Mouse (Mus musculus): ENCODE results near the gene Pum1.

Gene Pum1

DNA sequence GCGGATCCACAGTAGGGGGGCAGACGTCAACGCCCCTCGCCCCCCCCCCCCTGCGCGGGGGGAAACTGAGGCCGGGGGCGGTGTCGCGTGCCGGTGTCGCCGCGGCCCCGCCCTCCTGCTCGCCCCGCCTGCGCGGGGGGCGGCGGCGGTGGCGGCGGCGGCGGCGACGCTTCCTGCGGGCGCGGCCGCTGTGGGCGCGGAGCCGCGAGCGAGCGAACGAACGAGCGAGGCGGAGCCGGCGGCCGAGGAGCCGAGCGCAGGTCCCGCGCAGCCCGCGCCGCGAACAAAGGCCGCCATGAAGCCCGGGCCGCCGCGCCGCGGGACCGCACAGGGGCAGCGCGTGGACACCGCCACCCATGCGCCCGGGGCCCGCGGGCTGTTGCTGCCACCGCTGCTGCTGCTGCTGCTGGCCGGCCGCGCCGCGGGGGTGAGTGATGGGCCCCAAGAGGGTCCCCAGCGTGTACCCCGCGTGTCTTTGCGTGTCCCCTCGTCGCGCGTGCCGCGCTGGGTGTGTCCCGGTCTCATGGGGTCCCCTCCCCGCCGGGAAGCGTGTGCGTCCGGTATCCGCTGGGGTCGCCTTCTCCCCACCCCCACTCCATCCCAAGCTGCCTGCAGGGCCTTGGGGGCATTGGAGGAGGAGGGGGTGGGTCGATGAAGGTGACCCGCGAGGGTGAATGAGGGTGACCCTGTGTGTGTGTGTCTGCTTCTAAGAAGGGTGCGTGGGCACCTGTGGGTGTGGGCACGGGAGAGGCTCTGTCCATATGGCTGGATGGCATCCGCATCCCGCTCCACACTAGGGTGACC lies 129.5 kb downstream of the Pum1 start, which contains the start of gene Sdc3:
Gene Sdc3 (plus strand): TSS at position 162 of the 804 bp plus-strand sequence.
- no peak for DNase-seq (ENCODE audit: low spot score)

- DNase-seq (ENCODE audit: low spot score) = no peak
Observed at GRCm38 (mm10) chr4:130793180-130793501, 130.0 kb downstream of the Pum1 start.

- no peak for DNase-seq (ENCODE audit: low spot score)
Observed at GRCm38 (mm10) chr4:130794771-130795170, 131.7 kb downstream of the Pum1 start.

- DNase-seq (ENCODE audit: low spot score) = no peak
Observed at GRCm38 (mm10) chr4:130795970-130796369, 132.8 kb downstream of the Pum1 start.

GRCm38 (mm10) chr4:130797201-130798051 lies 134.3 kb downstream of the Pum1 start:
- no peak for DNase-seq (ENCODE audit: low spot score)

DNA sequence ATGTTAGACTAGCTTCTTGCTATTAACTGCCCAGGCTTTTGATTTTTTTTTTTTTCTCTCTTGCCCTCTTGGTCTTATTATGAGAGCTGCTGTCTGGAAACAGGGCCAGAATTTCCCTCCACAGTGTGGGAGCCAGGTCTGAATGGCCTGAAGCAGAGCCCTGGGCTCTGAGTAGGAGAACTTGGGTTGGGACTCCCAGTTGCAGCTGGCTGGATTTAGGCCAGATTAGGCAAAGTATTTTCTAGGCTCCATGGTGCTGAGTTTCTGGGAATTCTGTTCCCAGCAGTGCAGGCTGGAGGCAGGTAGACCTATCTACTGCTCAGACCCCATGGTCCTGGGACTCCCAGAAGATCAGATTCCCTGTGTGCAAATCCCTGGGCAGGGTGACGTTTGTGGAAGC lies 135.3 kb downstream of the Pum1 start:
- DNase-seq (ENCODE audit: low spot score) = no peak

- no peak for DNase-seq (ENCODE audit: low spot score)
Observed at GRCm38 (mm10) chr4:130799118-130799517, 136.0 kb downstream of the Pum1 start.

GRCm38 (mm10) chr4:130799582-130799981 lies 136.5 kb downstream of the Pum1 start:
- no peak for DNase-seq (ENCODE audit: low spot score)

DNA sequence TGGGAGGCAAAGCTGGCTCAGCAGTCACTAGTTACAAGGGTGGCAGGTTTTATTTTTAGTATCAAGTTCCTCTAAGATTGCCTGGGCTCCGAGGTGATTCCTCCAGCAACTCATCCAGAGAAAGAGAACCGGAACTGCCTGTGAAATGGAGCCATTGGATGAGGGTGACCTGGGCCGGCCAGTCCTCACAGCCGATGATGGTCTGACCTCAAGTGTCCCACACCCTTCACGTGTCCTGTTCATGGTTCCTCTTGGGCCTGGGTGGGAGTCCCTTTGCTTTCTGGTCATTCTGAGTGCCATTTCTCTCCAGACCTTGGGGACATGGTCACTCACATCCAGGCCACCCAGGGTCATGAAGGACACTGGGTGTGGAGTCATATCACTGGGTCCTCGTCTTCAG lies 137.0 kb downstream of the Pum1 start:
- DNase-seq (ENCODE audit: low spot score) = no peak

DNA sequence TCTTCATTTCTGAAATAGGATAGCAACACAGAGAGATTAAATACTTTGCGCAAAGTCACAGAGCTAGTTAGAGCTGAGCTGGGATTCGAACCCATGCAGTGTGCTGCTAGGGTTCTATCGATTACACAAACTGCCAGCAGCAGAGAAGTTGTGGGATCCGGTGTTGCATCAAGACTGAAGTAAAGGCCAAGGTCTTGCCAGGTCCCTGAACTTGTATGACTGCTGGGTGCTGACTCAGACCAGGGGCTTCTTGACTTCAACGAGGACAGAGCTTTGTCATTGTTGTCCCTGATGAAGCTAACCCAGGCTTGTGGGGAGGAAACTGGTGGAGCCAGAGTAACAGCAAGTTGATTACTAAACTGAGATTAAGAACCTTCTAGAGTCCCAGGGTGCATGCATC lies 138.1 kb downstream of the Pum1 start:
- no peak for DNase-seq (ENCODE audit: low spot score)

DNA sequence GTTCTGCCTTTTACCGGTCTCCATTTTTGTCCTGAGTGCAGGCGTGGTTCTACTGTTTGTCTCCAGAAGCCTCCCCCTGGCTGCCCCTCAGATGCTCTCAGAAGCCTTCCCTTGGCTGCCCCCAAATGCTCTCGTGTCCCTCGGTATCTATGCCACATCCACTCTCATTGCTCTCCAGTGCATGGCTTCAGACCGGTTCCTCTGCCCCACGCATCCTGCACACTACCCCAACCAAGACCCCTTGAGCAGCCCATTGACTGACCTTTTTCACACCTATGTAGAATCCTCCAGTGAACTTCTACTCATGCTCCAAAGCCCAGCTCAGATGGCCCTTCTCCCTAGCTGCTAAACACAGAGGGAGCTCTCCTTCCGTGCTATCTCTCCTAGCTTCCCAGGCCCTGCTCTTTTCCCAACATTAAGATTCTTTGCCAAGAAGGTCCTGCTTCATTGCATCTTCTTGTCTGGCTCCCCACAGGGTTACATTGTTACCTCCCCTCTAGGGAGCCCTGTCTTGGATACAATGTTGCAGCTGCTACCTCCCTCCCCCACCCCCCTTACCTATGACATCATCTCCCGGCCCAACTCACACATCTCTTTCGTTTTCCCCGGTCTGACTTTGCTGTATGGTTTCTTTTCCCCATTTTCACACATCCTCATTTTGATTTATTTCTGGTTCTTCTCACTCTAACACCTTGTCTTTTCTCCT lies 138.7 kb downstream of the Pum1 start:
- DNase-seq (ENCODE audit: low spot score) = no peak

DNA sequence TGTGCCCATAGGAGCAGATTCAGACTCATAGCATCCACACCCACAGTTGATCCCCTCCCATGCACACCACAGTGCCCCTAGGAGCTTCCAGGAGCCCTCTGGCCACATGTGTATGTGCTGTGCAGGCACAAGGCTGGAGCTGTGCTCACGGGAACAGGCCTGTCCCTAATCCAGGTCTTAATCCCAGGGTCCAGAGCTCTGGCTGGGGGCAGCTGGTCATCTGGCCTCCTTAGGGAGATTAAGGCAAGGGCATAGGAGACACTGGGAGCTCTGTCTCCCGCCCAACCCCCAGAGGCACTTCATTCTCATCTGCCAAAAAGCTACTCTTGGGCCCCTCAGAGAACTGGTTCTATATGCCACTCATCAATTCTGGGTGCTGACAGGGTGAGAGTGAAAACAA lies 140.5 kb downstream of the Pum1 start:
- DNase-seq (ENCODE audit: low spot score) = no peak

DNA sequence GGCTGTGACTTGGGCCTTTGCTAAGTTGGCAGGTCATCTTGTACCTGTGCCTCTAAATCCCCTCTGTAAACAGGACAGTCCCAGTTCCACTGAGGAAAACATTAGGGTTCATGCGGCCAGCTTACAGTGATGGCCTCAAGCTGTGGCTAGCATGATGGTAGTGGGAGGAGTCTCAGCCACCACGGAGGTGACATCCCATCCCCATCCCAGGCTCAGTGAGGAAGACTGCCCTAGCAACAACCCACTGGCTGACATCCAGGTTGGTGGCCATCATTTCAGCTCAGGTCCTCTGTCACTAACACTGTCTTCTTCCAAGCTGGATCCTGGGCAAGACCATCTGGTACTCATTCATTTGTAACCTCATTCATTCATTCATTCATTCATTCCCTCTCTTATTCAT lies 141.2 kb downstream of the Pum1 start:
- no peak for DNase-seq (ENCODE audit: low spot score)

GRCm38 (mm10) chr4:130804771-130805361 lies 141.7 kb downstream of the Pum1 start:
- no peak for DNase-seq (ENCODE audit: low spot score)

- DNase-seq (ENCODE audit: low spot score) = no peak
Observed at GRCm38 (mm10) chr4:130805746-130806145, 142.6 kb downstream of the Pum1 start.

DNA sequence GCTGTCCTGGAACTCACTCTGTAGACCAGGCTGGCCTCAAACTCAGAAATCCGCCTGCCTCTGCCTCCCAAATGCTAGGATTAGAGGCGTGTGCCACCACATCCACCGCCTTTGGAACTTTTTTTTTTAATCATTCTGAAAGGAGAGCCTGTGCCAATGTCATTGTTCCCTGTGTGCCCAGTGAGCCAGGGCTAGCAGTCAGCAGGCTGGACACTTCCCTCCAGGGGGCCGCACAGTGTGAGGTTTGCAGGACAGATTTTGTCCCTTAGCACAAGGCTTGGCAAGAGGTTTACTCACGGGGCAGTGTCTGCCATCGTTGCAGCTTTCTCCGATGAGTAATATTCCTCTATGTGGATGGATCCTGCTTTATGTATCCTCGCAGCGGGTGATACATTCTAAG lies 143.6 kb downstream of the Pum1 start:
- DNase-seq (ENCODE audit: low spot score) = no peak

GRCm38 (mm10) chr4:130809784-130810183 lies 146.7 kb downstream of the Pum1 start:
- DNase-seq (ENCODE audit: low spot score) = no peak

- no peak for DNase-seq (ENCODE audit: low spot score)
Observed at GRCm38 (mm10) chr4:130810845-130811244, 147.7 kb downstream of the Pum1 start.

DNA sequence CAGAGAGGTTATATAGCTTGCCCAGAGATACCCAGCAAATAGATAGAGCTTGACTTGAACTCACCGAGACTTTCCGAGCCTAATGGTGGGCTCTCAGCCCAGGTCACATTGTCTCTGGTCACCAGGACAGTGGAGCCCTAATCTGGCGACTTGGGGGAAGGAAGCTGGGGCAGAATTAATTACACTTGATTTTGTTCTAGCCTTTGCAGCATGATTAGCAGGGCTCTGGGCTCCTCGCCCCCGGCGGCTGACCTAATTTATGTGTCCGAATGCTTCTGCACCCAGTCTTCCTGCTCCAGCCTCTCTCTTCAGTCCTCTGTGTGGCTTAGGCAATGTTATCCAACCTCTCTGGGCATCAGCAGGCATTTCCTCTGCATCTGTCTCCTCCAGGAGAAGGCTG lies 148.3 kb downstream of the Pum1 start:
- no peak for DNase-seq (ENCODE audit: low spot score)

DNA sequence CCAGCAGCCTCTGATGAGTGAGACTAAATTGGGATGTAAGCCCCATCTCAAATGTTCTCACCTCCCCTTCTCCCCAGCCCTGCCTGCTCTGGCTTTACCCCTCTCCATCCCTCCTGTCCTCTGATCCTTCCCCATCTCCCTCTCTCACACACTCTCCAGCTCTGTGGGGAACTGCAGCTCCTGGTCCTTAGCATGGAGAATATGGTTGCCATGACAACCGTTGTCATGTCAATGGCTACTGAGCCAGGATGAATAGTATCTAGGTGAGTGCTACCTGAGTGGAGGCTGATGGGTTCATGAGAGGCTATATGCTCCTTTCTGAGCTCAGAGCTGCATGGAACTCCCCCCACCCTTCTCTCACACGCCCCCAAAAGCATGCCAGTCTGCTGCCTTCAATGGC lies 150.8 kb downstream of the Pum1 start:
- DNase-seq (ENCODE audit: low spot score) = no peak

DNA sequence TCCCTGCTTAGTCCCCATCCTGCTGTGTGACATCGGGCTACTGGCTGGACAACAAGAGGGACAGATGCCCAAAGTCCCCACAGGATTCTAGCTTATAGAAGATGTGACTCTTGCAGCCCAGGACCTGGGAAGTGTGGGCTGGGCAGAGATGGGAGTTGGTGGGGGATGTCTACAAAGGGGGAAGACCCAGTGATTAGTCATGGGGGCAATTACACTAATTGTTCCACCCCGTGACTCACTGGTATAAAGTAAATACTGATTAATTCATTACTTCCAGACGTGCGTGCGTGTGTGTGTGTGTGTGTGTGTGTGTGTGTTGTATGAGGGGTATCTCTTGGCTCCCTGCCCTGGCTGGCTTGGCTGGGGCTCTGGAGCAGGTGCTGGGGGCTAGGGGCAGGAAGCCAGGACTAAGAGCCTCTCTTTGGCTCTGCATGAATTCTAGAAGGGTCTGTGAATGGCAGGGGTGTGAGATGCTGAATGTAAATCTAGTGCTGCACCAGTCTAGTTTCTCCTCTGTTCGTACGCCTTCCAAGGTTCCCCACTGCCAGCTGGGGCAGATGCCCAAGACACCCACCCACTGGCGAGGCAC lies 151.7 kb downstream of the Pum1 start:
- DNase-seq (ENCODE audit: low spot score) = no peak

DNA sequence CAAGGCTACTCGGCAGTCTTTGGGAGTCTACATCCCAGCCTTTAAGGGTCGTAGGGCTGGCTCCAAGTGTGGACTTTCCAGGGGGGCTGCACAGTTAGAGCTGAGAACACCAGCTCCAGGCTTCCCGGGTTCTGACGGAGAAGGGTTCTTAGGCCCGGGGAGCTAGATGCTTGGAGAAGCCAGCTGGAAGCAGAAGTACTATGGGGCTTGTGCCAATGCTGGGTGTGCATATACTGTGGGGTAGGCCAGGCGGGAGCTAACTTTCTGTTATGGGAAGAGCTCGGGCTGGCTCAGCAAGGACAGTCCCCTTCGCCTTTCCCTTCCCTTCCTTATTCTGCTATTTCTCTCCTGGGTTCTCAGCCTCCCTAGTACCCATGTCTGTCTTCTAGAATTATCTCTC lies 152.7 kb downstream of the Pum1 start:
- no peak for DNase-seq (ENCODE audit: low spot score)

All from c-Kit-positive CD71-positive TER-119-positive erythroid progenitor cells, embryonic 14.5 days (primary cell).